Mouse (Mus musculus) ES-E14 (cell line): Measurements from ENCODE around the gene Clec16a.

Experiments
- HCFC1 ChIP-seq: IDR thresholded peaks from 2 replicates; pipeline ENCODE4 v1.6.1; 2012; ENCODE audit warnings: low read length, inconsistent platforms, borderline replicate concordance; ENCODE audit not compliant: insufficient read depth
- ZC3H11A ChIP-seq: IDR thresholded peaks from 2 replicates; pipeline ENCODE4 v1.6.1; 2012; ENCODE audit warnings: low read depth, mild to moderate bottlenecking, inconsistent platforms, low read length, borderline replicate concordance

DNA sequence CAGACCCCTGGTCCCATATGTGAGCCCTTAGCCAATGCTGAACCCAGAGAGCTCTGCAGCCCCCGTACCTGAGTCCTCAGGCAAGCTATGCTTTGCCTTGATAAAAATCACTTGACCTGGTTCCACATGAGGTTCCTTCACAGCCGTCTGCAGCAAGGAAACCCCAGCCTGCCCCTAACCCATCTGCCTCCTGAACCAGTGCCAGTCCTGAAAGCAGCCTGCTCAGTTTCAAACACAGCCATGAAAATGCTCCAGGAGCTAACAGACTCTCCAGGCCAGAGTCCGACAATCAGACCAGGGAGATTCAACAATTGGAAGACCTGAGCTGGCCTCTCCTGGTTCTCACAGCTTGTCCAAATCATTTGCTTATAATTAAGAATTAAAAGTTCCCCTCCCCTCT lies 110.8 kb downstream of the Clec16a start:
- TF ChIP-seq HCFC1 (no peak), ZC3H11A (no peak)
